Mouse (Mus musculus) liver, embryonic 16.5 days (tissue): ENCODE measurements around the gene Gm4559. TPM values are rescaled to one million over a fixed set of nuclear protein-coding genes. Genes with fewer than 3 reads are reported as not detected.
"Not testable (repeated sequence)": the region's sequence is repeated elsewhere in the genome, so short reads cannot be mapped to it uniquely, and the experiment has no call there.

Experiments used
- ATAC-seq: fragments of 200-750 bp; cut with Nextera tagmentation; 2 replicates; pipeline ENCODE4 v1.8.0; 2017; ENCODE audit warnings: low read depth, mild to moderate bottlenecking, moderate number of reproducible peaks, moderate library complexity
- H3K27ac ChIP-seq: fragments of 300-500 bp; sonication (generic); 2 replicates; pipeline ENCODE4 v1.5.1; 2014; ENCODE audit warnings: mild to moderate bottlenecking, low read length
- H3K27me3 ChIP-seq: fragments of 300-500 bp; sonication (generic); 2 replicates; pipeline ENCODE4 v1.6.1; 2014; ENCODE audit warnings: low read depth, low read length, mixed read lengths; ENCODE audit not compliant: control insufficient read depth, insufficient read depth
- H3K36me3 ChIP-seq: fragments of 300-500 bp; sonication (generic); 2 replicates; pipeline ENCODE4 v1.6.1; 2014; ENCODE audit warnings: mild to moderate bottlenecking; ENCODE audit not compliant: control insufficient read depth, insufficient read depth
- H3K4me1 ChIP-seq: fragments of 300-500 bp; sonication (generic); 2 replicates; pipeline ENCODE4 v1.6.1; 2014; ENCODE audit warnings: low read depth, low read length, mixed read lengths; ENCODE audit not compliant: control insufficient read depth
- H3K4me2 ChIP-seq: fragments of 300-500 bp; sonication (generic); 2 replicates; pipeline ENCODE4 v1.6.1; 2014; ENCODE audit warnings: low read depth, low read length, mixed read lengths
- H3K4me3 ChIP-seq: fragments of 300-500 bp; sonication (generic); 2 replicates; pipeline ENCODE4 v1.5.1; 2014; ENCODE audit warnings: low read depth, mild to moderate bottlenecking, low read length
- H3K9ac ChIP-seq: fragments of 300-500 bp; sonication (generic); 2 replicates; pipeline ENCODE4 v1.6.1; 2014; ENCODE audit warnings: low read depth, low read length
- H3K9me3 ChIP-seq: fragments of 300-500 bp; sonication (generic); replicated peaks from 2 replicates; pipeline ENCODE4 v1.6.1; 2016; ENCODE audit warnings: low read length; ENCODE audit not compliant: control insufficient read depth
- WGBS: fragments of 180-500 bp; shearing (Covaris S2); extraction: QIAGEN DNeasy Blood & Tissue Kit; methylation state at CpG from one replicate; pipeline ENCODE4 v1.1.7; 2014; ENCODE audit not compliant: insufficient replicate concordance; 5-methylcytosine and 5-hydroxymethylcytosine counted together
- polyA plus RNA-seq: library from polyadenylated mRNA; unstranded; fragments of >200 nt; fragmentation: Nextera tagmentation; extraction: Ambion mirVana; gene quantifications from 2 replicates; pipeline ENCODE4 v1.2.1, GENCODE M21; 2015

Gm4559 gene
- polyA plus RNA-seq, 1 experiment from 2014 or later: not detected

DNA sequence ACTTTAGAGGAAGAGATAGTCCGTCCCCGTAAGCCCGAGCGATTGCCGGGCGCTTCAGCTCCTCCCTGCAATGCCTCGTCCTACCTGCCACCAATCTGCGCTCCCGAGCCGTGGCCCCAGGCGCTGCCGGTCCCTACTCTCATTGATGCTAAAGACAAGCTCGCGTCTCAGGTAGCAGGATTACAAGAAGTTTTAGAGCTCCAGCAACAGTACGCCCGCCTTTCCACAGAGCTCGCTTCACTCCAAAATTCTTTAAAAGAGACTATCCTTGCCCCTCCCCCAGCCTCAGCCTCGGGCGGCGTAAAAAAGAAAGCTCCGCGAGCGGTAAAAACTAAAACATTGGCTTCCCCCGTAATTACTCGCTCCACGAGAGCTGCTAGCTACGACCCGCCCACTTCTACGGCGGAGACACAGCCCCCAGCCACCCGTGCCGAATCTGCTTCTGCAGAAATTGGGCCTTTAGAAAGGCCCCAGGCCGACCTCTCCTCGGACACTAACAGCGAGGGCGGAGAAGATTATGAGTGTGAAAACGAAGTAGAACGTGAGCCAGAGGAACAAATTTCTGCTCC, 9.9 kb upstream of the Gm4559 start:
- 0 out of 2 replicates have a peak, but pooled peaks have one; percentile 30 for ATAC-seq
- Histone ChIP-seq H3K36me3 (no peaks in the 10 kb centered on the region), H3K9ac (peak overlapping the region; percentile 57), H3K4me1 (no peaks in the 10 kb centered on the region; the same call in 1 of the 2 replicates), H3K4me2 (peak overlapping the region; percentile 83), H3K27me3 (peaks cover 32% of the 10 kb centered on the region), H3K9me3 (no peaks in the 10 kb centered on the region), H3K27ac (no peak overlapping the region), H3K4me3 (peak overlapping the region; percentile 58)
- WGBS: under 1% methylated on average over 38 of the region's 38 CpGs

DNA sequence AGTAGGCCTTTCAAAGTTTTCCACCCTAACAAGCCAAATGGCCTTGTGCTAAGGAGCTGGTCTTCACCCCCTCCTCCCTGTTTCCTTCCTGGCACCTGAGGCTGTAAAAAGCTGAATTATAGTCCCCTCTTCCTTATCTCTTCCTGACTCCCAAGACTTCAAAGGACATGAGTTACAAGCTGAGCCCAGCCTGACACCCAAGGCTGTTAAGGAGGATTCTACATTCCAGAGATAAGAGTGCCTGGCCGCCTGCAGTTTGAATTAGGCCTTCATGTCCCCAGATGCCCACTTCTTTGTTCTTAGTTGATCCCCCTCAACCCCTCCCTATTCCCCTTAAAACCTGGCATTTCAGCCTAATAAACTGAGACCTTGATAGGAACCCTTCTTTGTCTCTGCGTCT, 8.7 kb upstream of the Gm4559 start:
- H3K27me3 ChIP-seq: peaks cover 32% of the 10 kb centered on the region
- H3K4me3 ChIP-seq, H3K4me1 ChIP-seq, H3K36me3 ChIP-seq, H3K4me2 ChIP-seq, H3K9me3 ChIP-seq, H3K9ac ChIP-seq, H3K27ac ChIP-seq, ATAC-seq: not testable (repeated sequence)
- 46% methylated on average over 2 of the region's 2 CpGs for WGBS

DNA sequence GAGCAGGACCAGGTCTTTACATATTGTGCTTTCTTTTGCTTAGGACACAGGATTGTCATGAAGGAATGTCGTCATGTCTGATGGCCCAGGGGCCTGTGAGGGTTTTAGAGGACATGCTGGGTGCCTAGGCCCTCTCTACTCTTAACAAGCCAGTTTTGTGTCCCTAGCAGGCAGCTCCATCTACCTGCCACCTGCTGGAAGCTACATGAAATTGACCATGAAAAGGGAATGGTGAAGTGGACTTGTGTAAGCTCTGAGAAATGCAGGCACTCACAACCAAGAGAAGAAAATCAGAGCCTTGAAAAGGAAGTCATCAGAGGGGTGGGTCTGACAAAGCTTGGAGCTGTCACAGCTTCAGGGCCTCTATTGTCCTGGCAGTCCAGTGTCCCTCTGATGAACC, 5.1 kb upstream of the Gm4559 start:
- peaks cover 22% of the 10 kb centered on the region for H3K27me3 ChIP-seq
- not testable (repeated sequence) for ATAC-seq, H3K27ac ChIP-seq, H3K9me3 ChIP-seq, H3K4me1 ChIP-seq, H3K36me3 ChIP-seq, H3K4me3 ChIP-seq, H3K9ac ChIP-seq, H3K4me2 ChIP-seq
- WGBS: 44% methylated on average over 1 of the region's 1 CpGs

DNA sequence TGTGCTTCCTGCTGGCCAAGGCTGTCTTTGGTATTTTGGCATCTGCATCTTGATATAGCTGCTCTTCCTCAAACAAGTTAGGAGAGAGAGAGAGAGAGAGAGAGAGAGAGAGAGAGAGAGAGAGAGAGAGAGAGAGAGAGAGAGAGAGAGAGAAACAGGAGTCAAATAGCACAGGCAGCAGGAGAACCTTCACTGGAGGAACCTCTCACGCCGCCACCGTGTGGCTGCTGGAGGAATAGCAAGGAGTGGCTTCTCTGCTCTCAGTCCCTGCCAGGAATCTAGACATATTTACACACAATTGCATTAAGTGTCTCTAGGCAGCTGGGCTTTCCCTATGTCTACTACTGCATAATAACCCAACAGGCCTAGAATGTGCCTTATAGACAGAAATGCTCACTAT, 4.0 kb upstream of the Gm4559 start:
- WGBS: 0% methylated on average over 3 of the region's 3 CpGs
- not testable (repeated sequence) for H3K9ac ChIP-seq, ATAC-seq

DNA sequence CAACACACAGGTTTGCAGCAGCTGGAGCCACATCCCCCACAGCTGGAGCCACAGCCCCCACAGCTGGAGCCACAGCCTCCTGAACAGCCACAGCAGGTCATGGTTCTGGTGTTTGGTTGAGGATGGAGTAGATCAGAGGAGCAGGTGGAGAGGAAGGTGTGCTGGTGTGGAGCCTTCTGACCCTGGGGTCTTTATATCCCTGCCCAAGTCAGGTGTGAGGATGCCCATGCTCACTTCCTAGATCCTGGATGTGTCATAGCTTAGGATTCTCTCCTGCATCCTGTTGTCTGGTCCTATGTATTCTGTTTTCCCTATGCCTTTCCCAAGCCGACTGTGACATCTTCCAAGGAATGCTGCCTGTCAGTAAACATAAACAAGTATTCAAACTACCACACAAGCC, 15.9 kb downstream of the Gm4559 start, which contains the start of gene Gm2431:
Gene Gm2431 (minus strand): TSS at position 101 of the 400 bp plus-strand sequence.
- H3K9me3 ChIP-seq, H3K4me2 ChIP-seq: not testable (repeated sequence)
- WGBS: 13% methylated on average over 1 of the region's 1 CpGs

More for the DNA sequence above, 4.0 kb upstream of the Gm4559 start:
- H3K9me3 ChIP-seq, H3K27ac ChIP-seq, H3K36me3 ChIP-seq, H3K4me1 ChIP-seq, H3K4me3 ChIP-seq, H3K4me2 ChIP-seq: not testable (repeated sequence)
- peaks cover 10% of the 10 kb centered on the region for H3K27me3 ChIP-seq

DNA sequence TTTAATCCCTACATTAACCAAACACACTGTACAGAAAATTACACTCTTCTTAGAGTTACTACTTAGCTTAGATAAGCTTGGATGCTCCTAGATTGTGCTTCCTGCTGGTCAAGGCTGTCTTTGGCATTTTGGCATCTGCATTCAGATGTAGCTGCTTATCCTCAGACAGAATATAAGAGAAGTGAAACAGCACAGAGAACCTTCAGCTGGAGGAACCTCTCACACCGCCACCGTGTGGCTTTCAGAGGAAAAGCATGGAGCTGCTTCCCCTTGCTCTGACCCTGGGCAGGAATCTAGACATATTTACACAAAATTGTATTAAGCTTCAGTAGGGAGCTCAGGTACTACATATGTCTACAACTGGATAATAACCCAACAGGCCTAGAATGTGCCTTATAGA, 18.6 kb downstream of the Gm4559 start:
- Histone ChIP-seq H3K9me3 (no peaks in the 10 kb centered on the region), H3K27ac (no peak overlapping the region), H3K9ac (no peak overlapping the region), H3K27me3 (no peaks in the 10 kb centered on the region), H3K36me3 (no peaks in the 10 kb centered on the region), H3K4me3 (no peak overlapping the region), H3K4me1 (no peaks in the 10 kb centered on the region), H3K4me2 (no peak overlapping the region)
- no peak for ATAC-seq
- 0% methylated on average over 2 of the region's 2 CpGs for WGBS

More for the DNA sequence above, 15.9 kb downstream of the Gm4559 start, which contains the start of gene Gm2431:
- ATAC-seq, H3K27ac ChIP-seq, H3K4me1 ChIP-seq, H3K4me3 ChIP-seq, H3K9ac ChIP-seq, H3K27me3 ChIP-seq, H3K36me3 ChIP-seq: not testable (repeated sequence)

DNA sequence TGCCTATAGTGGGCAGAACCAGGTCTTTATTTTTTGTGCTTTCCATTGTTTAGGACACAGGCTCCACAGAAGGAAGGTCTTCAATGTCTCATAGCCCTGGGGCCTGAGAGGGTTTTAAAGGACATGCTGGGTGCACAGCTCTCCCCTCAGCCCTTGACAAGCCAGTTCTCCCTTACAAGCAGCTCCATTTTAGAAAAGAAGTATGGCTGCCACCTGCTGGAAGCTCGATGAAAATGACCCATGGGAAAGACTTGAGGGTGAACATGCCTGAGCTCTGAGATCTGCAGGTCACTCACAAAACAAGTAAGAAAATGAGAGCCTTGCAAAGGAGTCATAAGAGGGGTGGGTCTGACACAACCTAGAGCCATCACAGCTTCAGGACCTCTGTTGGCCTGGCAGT, 24.3 kb downstream of the Gm4559 start:
- Histone ChIP-seq H3K36me3 (no peaks in the 10 kb centered on the region), H3K4me1 (no peaks in the 10 kb centered on the region), H3K27me3 (no peaks in the 10 kb centered on the region), H3K27ac (no peak overlapping the region), H3K9me3 (no peaks in the 10 kb centered on the region), H3K4me3 (no peak overlapping the region), H3K9ac (no peak overlapping the region), H3K4me2 (no peak overlapping the region)
- WGBS: 0% methylated on average over 1 of the region's 1 CpGs
- ATAC-seq: no peak

DNA sequence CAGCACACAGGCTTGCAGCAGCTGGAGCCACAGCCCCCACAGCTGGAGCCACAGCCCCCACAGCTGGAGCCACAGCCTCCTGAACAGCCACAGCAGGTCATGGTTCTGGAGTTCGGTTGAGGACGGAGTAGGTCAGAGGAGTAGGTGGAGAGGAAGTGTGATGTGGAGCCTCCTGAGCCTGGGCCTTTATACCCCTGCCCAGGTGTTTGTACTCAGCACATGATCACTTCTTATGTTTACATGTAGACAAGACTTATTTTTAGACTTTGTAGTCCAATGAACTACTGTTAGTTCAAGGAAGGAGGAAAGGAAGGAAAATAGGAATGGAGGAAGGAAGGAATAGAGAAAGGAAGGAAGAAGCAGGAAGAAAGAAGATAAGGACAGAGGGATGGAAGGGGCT, 33.2 kb downstream of the Gm4559 start, which contains the start of gene Gm40460:
Gene Gm40460 (minus strand): TSS at position 101 of the 400 bp plus-strand sequence.
- Histone ChIP-seq H3K4me2 (no peak within 1 kb of the TSS), H3K9me3 (no peaks in the 10 kb centered on the region), H3K9ac (no peak within 1 kb of the TSS), H3K27ac (no peak within 1 kb of the TSS), H3K4me3 (no peak within 1 kb of the TSS), H3K36me3 (no peaks in the 10 kb centered on the region), H3K27me3 (no peaks in the 10 kb centered on the region), H3K4me1 (no peaks in the 10 kb centered on the region)
- ATAC-seq: no peak
- 30% methylated on average over 2 of the region's 2 CpGs for WGBS

DNA sequence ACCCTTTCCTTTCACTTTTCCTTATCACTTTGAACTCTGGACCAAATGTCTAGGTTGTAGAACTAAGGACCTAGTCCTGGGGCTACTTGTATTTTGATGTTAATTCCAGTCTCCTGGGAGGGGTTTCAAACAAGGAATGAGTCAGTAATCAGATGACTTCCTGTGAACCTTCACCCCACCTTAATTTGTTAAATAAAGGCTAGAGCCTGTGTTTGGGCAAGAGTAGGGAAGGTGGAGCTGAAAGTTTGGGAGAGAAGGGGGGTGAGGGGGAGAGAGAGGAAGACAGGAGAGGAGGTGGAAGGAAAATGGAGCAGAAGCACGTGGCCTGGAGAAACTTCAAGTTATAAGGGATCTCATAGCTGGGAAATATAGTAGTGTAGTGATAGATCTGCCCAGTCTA, 42.6 kb downstream of the Gm4559 start:
- H3K4me2 ChIP-seq: no peak overlapping the region
- H3K27me3 ChIP-seq: no peaks in the 10 kb centered on the region
- H3K4me3 ChIP-seq: no peak overlapping the region
- H3K9ac ChIP-seq: no peak overlapping the region
- 20% methylated on average over 1 of the region's 1 CpGs for WGBS
- no peak for ATAC-seq
- no peaks in the 10 kb centered on the region for H3K36me3 ChIP-seq
- no peak overlapping the region for H3K27ac ChIP-seq
- H3K9me3 ChIP-seq: no peaks in the 10 kb centered on the region
- no peaks in the 10 kb centered on the region for H3K4me1 ChIP-seq
